Mouse (Mus musculus) cerebellum, adult 8-10 months (tissue): ENCODE data around the gene Dusp10.

ENCODE experiments used
- DNase-seq: peaks from one replicate; pipeline ENCODE4 v3.0.0; 2022

Gene Dusp10

DNA sequence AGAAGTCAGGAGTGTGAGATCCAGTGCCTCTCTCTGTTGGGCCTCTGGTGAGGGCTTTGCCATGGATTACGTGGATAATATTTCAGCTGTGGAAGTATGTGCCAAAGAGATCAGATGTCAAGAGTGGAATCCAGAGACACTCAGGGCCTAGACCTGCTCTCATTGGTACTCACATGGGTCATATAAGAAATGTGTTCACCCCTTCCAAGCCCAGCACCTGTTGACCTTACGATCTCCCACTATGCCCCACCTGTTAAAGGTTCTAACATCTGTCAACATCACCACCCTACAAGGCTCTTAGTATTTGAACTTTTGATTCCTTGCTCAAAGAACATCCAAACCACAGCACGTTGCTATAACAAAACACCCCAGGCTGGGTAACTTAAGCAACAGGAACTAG, 46.7 kb downstream of the Dusp10 start:
- DNase-seq, result no peak

- DNase-seq, result no peak
Observed at GRCm38 (mm10) chr1:184060381-184060780, 47.3 kb downstream of the Dusp10 start.

DNA sequence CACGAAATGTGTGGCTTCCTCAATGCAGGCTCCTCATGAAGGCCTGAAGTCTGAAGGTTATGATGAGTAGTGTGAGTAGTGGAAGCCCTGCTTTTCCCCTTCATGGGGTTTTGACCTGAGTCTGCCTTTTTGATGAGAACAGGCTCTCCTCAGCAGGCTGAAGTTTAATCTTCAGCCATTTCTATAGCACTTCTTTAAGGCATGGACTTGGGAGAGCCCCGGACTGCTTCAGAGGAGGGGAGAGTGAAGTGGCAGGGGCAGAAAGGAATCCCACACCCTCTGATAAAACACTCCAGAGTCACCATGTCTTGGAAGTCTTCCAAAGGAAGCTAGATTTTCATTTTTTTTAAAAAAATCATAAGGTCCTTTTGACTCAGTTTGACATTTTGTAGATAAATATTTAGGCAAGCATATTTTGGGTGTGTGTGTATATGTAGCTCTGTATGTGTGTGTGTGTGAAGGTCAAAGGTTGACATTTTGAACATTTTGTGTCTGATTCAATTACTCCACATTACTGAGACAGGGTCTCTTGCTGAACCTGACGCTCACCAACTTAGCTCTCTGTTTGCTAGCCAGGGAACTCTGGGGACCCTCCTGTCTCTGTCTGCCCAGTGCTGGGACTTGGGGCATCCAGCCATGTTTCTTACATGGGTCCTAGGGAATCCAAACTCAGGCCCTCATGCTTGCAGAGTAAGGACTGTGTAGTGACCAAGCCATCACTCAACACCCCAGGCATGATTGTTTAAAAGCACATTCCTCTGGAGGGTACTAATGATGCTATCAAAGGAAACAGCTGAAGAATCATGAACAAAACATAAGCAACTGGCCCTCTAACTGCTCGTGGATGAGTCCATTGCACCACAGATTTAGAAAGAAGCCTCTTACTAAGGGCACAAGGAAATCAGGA, 48.0 kb downstream of the Dusp10 start:
- DNase-seq, result no peak

GRCm38 (mm10) chr1:184061901-184062300, 48.8 kb downstream of the Dusp10 start:
- DNase-seq, result no peak

GRCm38 (mm10) chr1:184064306-184064705, 51.2 kb downstream of the Dusp10 start:
- DNase-seq, result no peak

- no peak for DNase-seq
Observed at GRCm38 (mm10) chr1:184065589-184066361, 52.7 kb downstream of the Dusp10 start.

GRCm38 (mm10) chr1:184066460-184067287, 53.6 kb downstream of the Dusp10 start:
- no peak for DNase-seq

GRCm38 (mm10) chr1:184067704-184068558, 54.8 kb downstream of the Dusp10 start:
- no peak for DNase-seq

- DNase-seq, result no peak
Observed at GRCm38 (mm10) chr1:184068971-184069370, 55.9 kb downstream of the Dusp10 start.

DNA sequence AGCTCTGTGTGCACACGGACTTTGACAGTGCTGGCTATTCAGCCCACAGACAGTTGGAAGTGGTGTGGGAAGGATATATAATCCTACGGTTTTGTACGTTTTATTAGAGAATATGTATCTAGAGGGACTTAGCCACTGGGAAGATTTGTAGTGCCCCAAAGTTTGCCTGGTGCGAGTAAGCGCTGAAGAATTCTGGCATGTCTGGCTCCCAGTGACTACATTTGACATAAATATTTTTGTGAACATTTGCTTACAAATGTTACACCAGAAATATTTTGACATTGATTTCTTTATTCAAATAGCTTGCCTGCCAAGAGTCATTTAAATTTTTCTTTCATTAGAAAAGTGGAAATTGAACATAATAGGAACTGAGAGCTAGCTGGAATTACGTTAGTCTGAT, 63.0 kb downstream of the Dusp10 start:
- no peak for DNase-seq

GRCm38 (mm10) chr1:184076756-184077155, 63.7 kb downstream of the Dusp10 start:
- no peak for DNase-seq

DNA sequence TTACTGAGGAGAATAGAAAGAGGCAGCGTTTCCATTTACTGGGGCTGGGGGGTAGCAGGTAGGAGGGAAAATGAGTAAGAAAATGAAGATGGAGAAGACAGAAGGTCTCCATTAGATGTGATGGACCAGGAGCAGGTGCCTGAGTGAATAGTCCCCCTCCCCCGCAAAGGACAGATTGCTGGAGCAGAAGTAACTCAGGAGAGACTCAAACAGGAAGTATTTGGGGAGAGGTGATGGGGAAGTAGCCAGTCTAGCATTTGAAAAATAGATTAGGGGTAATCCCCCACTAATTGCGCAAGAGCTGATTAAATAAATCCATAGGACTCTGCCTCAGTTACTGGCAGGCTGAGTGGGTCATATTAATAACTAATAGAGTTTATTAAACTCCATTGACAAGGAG, 66.2 kb downstream of the Dusp10 start:
- DNase-seq, result no peak

GRCm38 (mm10) chr1:184082661-184083060, 69.6 kb downstream of the Dusp10 start:
- no peak for DNase-seq

- no peak for DNase-seq
Observed at GRCm38 (mm10) chr1:184083166-184083565, 70.1 kb downstream of the Dusp10 start.

DNA sequence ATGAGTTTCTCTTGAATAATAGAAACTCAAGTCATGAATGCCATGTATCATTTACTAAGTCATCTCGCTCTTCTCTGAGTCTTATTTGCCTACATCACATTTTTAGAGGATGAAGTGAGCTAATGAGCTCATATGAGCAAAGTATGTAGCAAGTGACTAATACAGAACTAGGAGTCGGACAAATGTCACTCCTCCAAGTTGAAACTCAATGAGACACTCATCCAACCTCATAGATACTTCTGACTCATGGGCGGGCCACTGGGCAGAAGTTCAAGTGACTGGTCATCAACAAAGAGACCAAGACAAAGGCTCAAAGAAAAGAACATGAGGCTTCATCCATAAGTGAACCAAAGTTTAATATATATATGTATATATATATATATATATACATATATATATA, 71.9 kb downstream of the Dusp10 start:
- no peak for DNase-seq

DNA sequence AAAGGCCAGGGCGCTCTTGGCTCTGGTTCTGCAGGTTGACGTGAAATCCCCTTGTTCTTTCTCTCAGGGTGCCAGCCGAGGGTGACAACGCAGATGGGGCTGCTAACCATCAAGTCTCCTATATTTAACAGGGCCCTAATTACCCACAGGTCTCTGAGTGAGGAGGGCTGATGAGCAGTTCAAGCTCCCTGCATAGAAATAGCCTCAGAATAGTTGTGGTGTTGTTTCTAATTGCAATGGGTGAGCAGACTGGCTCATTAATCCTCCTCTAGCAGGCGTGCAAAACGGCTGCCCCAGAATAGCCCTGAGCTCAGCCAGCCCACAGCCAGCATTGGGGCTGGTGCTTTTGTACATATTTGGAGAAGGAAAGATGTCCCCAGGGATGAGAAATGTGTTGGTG, 77.4 kb downstream of the Dusp10 start:
- no peak for DNase-seq

- no peak for DNase-seq
Observed at GRCm38 (mm10) chr1:184094914-184095313, 81.8 kb downstream of the Dusp10 start.

- DNase-seq, result no peak
Observed at GRCm38 (mm10) chr1:184100414-184100813, 87.3 kb downstream of the Dusp10 start.

GRCm38 (mm10) chr1:184100927-184101749, 88.0 kb downstream of the Dusp10 start:
- no peak for DNase-seq

GRCm38 (mm10) chr1:184101750-184102046, 88.6 kb downstream of the Dusp10 start:
- DNase-seq, result no peak

- DNase-seq, result no peak
Observed at GRCm38 (mm10) chr1:184106832-184107231, 93.7 kb downstream of the Dusp10 start.
